Mouse (Mus musculus) thymus, adult 2 months (tissue): ENCODE results near the gene Gm20538.

Experiments used
- CTCF ChIP-seq: fragments of 200-500 bp; IDR thresholded peaks from 2 replicates; pipeline ENCODE4 v1.5.1; 2012; ENCODE audit warnings: mild to moderate bottlenecking, control low read depth, low read length, moderate library complexity, borderline replicate concordance; ENCODE audit not compliant: control insufficient read depth, poor library complexity, insufficient read depth; ENCODE audit errors: extremely low read depth
- POLR2A ChIP-seq: fragments of 200-500 bp; IDR thresholded peaks from 2 replicates; pipeline ENCODE4 v1.6.1; 2012; ENCODE audit warnings: mild to moderate bottlenecking, low read length, control low read depth, moderate library complexity; ENCODE audit not compliant: control insufficient read depth, poor library complexity, insufficient read depth; ENCODE audit errors: extremely low read depth

GRCm38 (mm10) chr19:44591638-44592037 is 39.0 kb upstream of the Gm20538 start:
- TF ChIP-seq CTCF (no peak), POLR2A (no peak)
